Mouse (Mus musculus) heart, postnatal 0 days (tissue): Measurements from ENCODE around the gene Rptor.

Experiments used
- CTCF ChIP-seq: IDR thresholded peaks from 2 replicates; pipeline ENCODE4 v1.5.1; 2016; ENCODE audit warnings: antibody characterized with exemption, control low read depth, low read depth
- EP300 ChIP-seq: IDR thresholded peaks from 2 replicates; pipeline ENCODE4 v1.6.1; 2016; ENCODE audit warnings: antibody characterized with exemption, low read depth

DNA sequence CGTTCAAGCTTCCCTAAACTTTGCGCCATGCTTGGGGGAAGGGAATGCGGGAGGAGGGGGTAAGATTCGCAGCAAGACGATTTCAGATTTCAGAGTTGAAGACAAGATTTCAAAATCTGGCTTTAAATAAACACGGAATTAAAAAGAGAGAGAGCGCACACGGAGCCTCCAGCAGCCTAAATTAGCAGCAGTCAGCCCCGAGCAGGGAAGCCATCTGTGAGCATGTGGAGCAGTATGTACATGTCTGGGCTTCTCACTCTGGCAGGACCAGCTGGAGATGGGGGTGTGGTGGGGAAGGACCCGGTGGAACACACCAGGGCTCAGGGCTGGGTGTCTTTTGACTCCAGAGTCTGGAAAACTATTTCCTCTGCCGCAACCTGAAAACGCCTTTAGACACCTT, 334.5 kb downstream of the Rptor start:
- TF ChIP-seq CTCF (no peak), EP300 (no peak)
